Mouse (Mus musculus): Measurements from ENCODE around the gene Ifi202b. TPM values are rescaled to one million over a fixed set of nuclear protein-coding genes. Genes with fewer than 3 reads are reported as not detected.

The Ifi202b gene
- not detected for polyA plus RNA-seq (2015; fragmentation: Illumina TruSeq; extraction: RNeasy Lipid Tissue Mini Kit (QIAGEN cat#74804); ENCODE audit: insufficient read depth, low read depth, low replicate concordance)

DNA sequence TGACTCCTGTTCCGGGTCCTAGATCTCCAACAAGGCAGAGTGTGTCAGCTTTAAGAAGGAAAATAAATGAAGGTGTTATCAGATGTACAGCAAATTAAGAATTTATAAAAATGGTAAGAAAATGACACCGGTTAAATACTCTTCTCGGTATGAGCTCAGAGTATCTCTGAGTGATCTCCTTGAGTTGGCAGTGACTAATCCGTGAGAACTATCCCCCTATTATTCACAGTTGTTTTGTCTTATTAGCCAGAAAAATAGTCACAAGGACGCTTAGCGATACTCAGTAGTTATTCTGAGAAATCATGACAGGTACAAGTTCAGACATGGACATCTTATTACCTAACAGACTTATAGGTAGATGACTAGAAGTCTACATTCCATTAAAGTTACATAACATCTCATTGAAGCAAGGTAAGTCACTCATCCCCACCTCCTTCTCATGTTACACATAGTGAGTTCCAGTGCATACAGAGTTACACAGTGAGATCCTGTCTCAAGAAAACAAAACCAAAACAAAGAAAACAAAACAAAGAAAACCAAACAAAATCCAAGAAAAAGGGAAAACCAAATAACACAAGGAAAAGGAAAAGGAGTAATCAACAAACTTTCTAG lies at the start of gene Ifi202b:
Ifi202b (minus strand) TSS at position 51 of the 612 bp plus-strand sequence.

DNA sequence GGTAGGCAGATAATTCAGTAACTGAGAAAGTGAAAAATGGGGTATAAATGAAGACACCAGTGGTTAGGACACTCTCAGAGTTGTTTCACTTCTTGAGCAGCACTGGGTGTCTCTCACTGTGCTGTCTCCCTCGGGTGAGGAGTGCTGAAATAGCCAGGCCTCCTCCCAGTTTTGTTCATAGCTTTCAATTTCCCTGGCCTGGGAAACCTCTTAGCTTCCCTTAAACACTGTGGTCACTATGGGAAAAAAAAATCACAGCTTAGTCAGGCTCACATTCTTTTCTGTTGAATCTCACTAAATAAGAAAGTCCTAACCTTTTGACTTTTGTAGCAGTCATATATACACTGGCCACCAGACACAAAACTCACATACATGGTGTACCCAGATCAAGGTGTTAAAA lies 49.2 kb upstream of the Ifi202b start, which contains the start of gene Ifi205:
Ifi205 (minus strand) TSS at position 113 of the 400 bp plus-strand sequence.

DNA sequence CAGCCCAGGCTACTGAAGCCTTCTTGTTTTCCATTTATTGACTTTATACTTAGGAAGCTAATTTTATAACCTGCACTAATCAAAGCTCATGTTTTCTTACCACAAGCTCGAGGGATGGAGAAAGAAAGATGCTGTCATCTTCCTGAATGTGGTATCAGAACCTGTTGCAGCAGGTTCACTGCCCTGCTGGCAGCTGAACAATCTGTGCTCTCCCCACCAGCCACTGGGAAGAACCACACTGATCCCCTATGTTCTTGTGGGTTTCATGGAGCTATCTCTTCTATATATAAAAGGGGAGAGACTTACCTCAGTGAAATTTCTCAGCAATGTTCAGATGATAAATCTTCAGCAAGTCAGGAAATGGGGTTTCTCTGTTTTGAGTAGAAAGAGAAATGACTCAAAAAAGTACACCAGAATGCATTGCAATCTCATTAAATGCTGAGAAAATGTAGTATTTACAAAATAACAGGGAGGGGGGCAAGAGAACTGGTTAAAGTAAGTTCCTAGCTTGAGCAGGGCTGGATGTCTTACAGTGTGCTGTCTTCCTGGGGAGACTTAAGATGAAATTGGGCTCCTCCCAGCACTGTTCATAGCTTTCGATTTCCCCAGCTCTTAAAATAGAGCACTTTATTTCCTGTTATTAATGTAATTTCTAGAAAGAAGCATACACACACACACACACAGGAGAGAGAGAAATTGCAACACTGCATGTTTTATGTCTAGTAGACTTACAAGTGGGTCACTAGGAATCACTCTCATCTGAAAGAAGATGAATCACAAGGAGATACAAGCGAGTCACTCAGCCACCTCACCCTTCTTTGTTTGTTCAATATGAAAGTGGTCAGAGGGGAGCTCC lies 40.4 kb downstream of the Ifi202b start, which contains the start of the genes Mndal and Ifi203:
Mndal (minus strand) TSS at position 568 of the 856 bp plus-strand sequence.
Ifi203 (minus strand) TSS at position 749 of the 856 bp plus-strand sequence.

Other genes starting within 250 kb of the Ifi202b start
- gene Ifi207, start 241.0 kb downstream of the Ifi202b start, polyA plus RNA-seq (2015; fragmentation: Illumina TruSeq; extraction: RNeasy Lipid Tissue Mini Kit (QIAGEN cat#74804); ENCODE audit: insufficient read depth, low read depth, low replicate concordance): 4.3 TPM
- 6.3 TPM for gene Ifi204, start 215.8 kb downstream of the Ifi202b start, polyA plus RNA-seq (2015; fragmentation: Illumina TruSeq; extraction: RNeasy Lipid Tissue Mini Kit (QIAGEN cat#74804); ENCODE audit: insufficient read depth, low read depth, low replicate concordance)
- gene Ifi211, start 69.7 kb downstream of the Ifi202b start, polyA plus RNA-seq (2015; fragmentation: Illumina TruSeq; extraction: RNeasy Lipid Tissue Mini Kit (QIAGEN cat#74804); ENCODE audit: insufficient read depth, low read depth, low replicate concordance): 3.5 TPM
- 18.1 TPM for gene Mndal, start 40.3 kb downstream of the Ifi202b start, polyA plus RNA-seq (2015; fragmentation: Illumina TruSeq; extraction: RNeasy Lipid Tissue Mini Kit (QIAGEN cat#74804); ENCODE audit: insufficient read depth, low read depth, low replicate concordance)
- gene Ifi203, start 40.1 kb downstream of the Ifi202b start, polyA plus RNA-seq (2015; fragmentation: Illumina TruSeq; extraction: RNeasy Lipid Tissue Mini Kit (QIAGEN cat#74804); ENCODE audit: insufficient read depth, low read depth, low replicate concordance): 13.1 TPM
- 11.4 TPM for gene Ifi205, start 49.1 kb upstream of the Ifi202b start, polyA plus RNA-seq (2015; fragmentation: Illumina TruSeq; extraction: RNeasy Lipid Tissue Mini Kit (QIAGEN cat#74804); ENCODE audit: insufficient read depth, low read depth, low replicate concordance)
- not detected for gene Olfr433, start 58.0 kb upstream of the Ifi202b start, polyA plus RNA-seq (2015; fragmentation: Illumina TruSeq; extraction: RNeasy Lipid Tissue Mini Kit (QIAGEN cat#74804); ENCODE audit: insufficient read depth, low read depth, low replicate concordance)
- gene Olfr432, start 66.5 kb upstream of the Ifi202b start, polyA plus RNA-seq (2015; fragmentation: Illumina TruSeq; extraction: RNeasy Lipid Tissue Mini Kit (QIAGEN cat#74804); ENCODE audit: insufficient read depth, low read depth, low replicate concordance): not detected
- not detected for gene Olfr430, start 83.9 kb upstream of the Ifi202b start, polyA plus RNA-seq (2015; fragmentation: Illumina TruSeq; extraction: RNeasy Lipid Tissue Mini Kit (QIAGEN cat#74804); ENCODE audit: insufficient read depth, low read depth, low replicate concordance)
- not detected for gene Olfr429, start 101.6 kb upstream of the Ifi202b start, polyA plus RNA-seq (2015; fragmentation: Illumina TruSeq; extraction: RNeasy Lipid Tissue Mini Kit (QIAGEN cat#74804); ENCODE audit: insufficient read depth, low read depth, low replicate concordance)
- gene Olfr427, start 114.1 kb upstream of the Ifi202b start, polyA plus RNA-seq (2015; fragmentation: Illumina TruSeq; extraction: RNeasy Lipid Tissue Mini Kit (QIAGEN cat#74804); ENCODE audit: insufficient read depth, low read depth, low replicate concordance): not detected
- gene Olfr231, start 138.4 kb upstream of the Ifi202b start, polyA plus RNA-seq (2015; fragmentation: Illumina TruSeq; extraction: RNeasy Lipid Tissue Mini Kit (QIAGEN cat#74804); ENCODE audit: insufficient read depth, low read depth, low replicate concordance): not detected
- gene Olfr424, start 148.8 kb upstream of the Ifi202b start, polyA plus RNA-seq (2015; fragmentation: Illumina TruSeq; extraction: RNeasy Lipid Tissue Mini Kit (QIAGEN cat#74804); ENCODE audit: insufficient read depth, low read depth, low replicate concordance): not detected
- not detected for gene Olfr420, start 172.9 kb upstream of the Ifi202b start, polyA plus RNA-seq (2015; fragmentation: Illumina TruSeq; extraction: RNeasy Lipid Tissue Mini Kit (QIAGEN cat#74804); ENCODE audit: insufficient read depth, low read depth, low replicate concordance)
- gene Spta1, start 190.0 kb upstream of the Ifi202b start, polyA plus RNA-seq (2015; fragmentation: Illumina TruSeq; extraction: RNeasy Lipid Tissue Mini Kit (QIAGEN cat#74804); ENCODE audit: insufficient read depth, low read depth, low replicate concordance): 0.17 TPM